Mouse (Mus musculus) lung, postnatal 0 days (tissue): Measurements from ENCODE around the gene S100a14.

Source experiments
- CTCF ChIP-seq: IDR thresholded peaks from 2 replicates; pipeline ENCODE4 v1.5.1; 2016; ENCODE audit warnings: antibody characterized with exemption, mild to moderate bottlenecking
- EP300 ChIP-seq: IDR thresholded peaks from 2 replicates; pipeline ENCODE4 v1.6.1; 2016; ENCODE audit warnings: antibody characterized with exemption, mild to moderate bottlenecking, control low read depth

DNA sequence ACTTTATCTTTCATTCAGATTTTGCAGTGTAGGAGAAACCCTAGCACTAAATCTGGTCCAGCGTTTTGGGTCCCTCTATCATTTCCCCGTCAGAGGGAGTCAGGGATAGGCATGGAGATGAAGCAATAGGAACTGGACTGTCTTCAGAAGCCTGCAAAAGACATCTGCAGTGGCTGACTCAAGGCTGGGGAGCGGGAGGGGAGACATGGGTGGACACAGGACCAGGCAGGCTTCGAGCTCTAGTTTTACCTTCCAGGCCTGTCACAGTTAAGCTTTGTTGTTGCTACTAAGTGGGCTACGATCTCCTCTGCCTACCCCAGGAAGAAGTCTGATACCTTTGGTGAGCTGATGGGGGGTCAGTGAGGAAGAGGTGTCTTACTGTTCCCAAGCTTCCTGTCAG is 14.4 kb upstream of the S100a14 start:
- TF ChIP-seq CTCF (no peak), EP300 (no peak)
